Mouse (Mus musculus) cortical plate, adult 2 months (tissue): Measurements from ENCODE around the gene Gm49601. TPM values are rescaled to one million over a fixed set of nuclear protein-coding genes. Genes with fewer than 3 reads are reported as not detected.

Source experiments
- H3K27ac ChIP-seq: fragments of 200-500 bp; 2 replicates; pipeline ENCODE4 v1.5.1; 2012; ENCODE audit warnings: low read length, control low read depth, inconsistent platforms; ENCODE audit not compliant: insufficient read depth
- H3K4me1 ChIP-seq: fragments of 200-500 bp; 2 replicates; pipeline ENCODE4 v1.6.1; 2011; ENCODE audit warnings: low read length; ENCODE audit not compliant: control insufficient read depth, insufficient read depth
- H3K4me3 ChIP-seq: fragments of 200-500 bp; 2 replicates; pipeline ENCODE4 v1.5.1; 2011; ENCODE audit warnings: mild to moderate bottlenecking, low read length, control low read depth; ENCODE audit not compliant: insufficient read depth
- CTCF ChIP-seq: fragments of 200-500 bp; IDR thresholded peaks from 2 replicates; pipeline ENCODE4 v1.5.1; 2011; ENCODE audit warnings: mild to moderate bottlenecking, control low read depth, low read length; ENCODE audit not compliant: insufficient read depth; ENCODE audit errors: extremely low read depth
- POLR2A ChIP-seq: fragments of 200-500 bp; IDR thresholded peaks from 2 replicates; pipeline ENCODE4 v1.6.1; 2011; ENCODE audit warnings: mild to moderate bottlenecking, low read length, control low read depth; ENCODE audit not compliant: insufficient read depth; ENCODE audit errors: extremely low read depth
- polyA plus RNA-seq: library from polyadenylated mRNA; depleted of rRNA; stranded (reverse); fragments of >200 nt; gene quantifications from 2 replicates; pipeline ENCODE4 v1.2.3, GENCODE M21; 2012

Gene Gm49601
- polyA plus RNA-seq, 1 experiment, result 156 TPM

DNA sequence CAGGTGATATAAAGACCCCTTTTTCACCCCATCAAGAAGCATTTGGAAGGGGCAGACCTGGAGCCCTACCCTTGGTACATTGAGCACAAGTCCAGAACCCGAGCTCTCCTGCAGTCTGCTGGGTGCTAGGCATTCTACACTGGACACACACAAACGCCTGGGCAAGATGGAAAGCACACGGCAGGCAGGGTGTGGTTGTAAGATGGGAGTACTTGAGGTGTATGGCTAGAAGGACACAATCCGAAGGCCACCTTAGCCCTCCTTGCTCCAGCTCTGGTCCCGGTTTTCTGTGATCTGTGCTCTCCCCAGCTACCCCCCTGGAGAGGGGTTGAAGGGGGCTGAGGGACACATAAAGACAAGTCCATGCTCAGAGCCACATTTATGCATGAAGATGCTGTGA is 4.1 kb upstream of the Gm49601 start:
- peaks cover 3% of the 10 kb centered on the region for H3K4me1 ChIP-seq
- H3K27ac ChIP-seq, result peak overlapping the region; percentile 87
- H3K4me3 ChIP-seq, result peak overlapping the region; percentile 90
- TF ChIP-seq POLR2A (no peak), CTCF (no peak)

DNA sequence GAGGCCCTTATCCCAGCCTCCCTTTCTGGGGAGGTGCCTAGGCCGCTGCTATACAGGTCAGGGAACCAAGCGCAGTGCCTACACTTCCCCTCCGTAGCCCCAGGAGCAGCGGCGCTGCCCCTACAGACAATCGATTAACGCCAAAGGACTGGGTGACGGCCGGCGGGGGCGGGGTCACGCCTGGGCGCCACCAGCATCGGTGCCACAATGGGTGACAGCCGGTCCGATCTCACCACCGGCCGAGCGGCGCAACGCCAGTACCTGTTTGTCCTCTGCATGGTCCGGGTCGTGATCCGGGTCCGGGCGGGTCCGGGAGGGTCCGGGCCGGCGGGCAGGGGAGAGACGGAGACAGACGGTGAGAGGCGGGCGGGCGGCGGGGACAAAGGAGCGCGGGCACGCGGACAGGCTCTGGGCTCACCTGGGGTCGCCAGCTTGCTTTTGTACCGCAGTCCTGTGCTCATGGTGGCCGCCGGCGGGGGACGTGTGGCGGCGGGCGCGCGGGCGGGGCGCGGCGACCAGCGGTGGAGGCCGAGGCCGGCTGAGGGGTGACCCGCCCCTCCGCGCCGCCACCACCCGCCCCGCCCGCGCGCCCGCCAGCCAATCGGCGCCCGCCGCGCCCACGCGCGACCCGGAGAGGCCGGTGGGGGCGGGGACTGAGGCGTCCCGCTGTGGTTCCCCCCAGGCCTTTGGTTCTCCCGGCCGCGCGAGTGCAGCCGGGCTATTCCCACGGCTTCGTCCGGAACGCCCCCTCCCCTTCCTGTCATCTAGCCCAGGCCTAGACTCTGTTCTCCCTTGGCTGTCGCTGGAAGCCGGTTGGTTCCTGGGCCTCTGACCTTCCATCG is 3.4 kb upstream of the Gm49601 start, which contains the start of gene Sept5:
Gene Sept5 (minus strand): TSS at position 565 of the 842 bp plus-strand sequence.
- H3K27ac ChIP-seq, result peak within 1 kb of the TSS; percentile 92
- TF ChIP-seq CTCF, result no peak
- TF ChIP-seq POLR2A, result no peak

DNA sequence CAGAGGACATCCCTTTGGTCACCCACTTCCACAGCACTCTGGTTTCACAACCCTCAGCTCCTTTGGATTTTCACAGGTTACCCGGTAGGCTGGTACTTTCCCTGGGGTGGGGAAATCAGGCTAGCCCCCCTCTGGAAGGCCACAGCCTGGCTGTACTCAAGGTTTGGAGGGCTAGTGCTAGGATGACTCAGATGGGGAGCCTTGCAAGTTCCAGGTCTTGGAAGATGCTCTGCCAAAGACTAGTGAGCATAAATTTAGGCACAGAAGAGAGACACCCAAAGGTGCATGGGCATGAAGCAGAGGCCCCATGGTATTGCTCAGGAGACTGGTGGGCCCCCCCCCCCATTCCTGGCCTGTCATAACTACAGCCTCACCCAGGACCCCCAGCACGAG is 2.7 kb upstream of the Gm49601 start:
- Histone ChIP-seq H3K4me3 (peak overlapping the region; percentile 90), H3K27ac (peak overlapping the region; percentile 92), H3K4me1 (peaks cover 3% of the 10 kb centered on the region)
- TF ChIP-seq CTCF (no peak), POLR2A (no peak)

More for the DNA sequence above, 3.4 kb upstream of the Gm49601 start, which contains the start of gene Sept5:
- Histone ChIP-seq H3K4me1 (peaks cover 3% of the 10 kb centered on the region), H3K4me3 (peak within 1 kb of the TSS; percentile 90)

DNA sequence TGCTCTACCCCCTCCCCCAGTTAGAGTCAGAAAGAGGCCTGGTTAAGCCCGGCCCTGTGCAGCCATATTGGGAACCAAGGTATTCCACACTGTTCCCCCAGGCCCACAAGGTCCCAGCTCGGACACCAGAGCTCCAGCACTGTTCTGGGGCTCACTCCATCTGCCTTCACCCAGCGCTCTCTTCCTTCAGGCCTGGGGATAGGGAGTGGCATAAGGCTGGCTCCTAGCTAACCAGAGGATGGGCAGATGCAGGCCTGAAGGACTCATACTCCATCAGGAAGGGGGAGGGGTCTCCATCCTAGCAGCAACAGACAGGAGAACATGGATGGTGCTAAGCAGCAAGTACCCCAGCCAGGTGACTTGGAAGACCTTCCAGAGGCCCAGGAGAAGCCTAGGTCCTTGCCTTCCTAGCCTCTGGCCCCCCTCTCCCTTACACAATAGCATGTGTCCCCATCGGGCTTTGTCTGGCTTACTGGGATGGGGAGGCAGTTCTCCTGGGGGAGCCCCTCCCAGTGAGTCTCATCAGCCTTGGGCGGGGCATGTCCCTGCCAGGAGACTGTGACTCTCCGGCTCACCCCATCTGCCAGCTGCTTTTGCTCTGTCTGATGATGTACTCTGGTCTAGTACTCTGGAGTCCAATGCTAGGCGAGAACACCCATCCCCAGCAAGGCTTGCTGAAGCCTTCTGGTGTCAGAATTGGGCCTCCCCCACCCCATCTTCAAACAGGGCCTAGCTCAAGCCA is 2.1 kb upstream of the Gm49601 start:
- H3K27ac ChIP-seq, result peak overlapping the region; percentile 20; the same call in 1 of the 2 replicates
- H3K4me1 ChIP-seq, result peaks cover 3% of the 10 kb centered on the region
- H3K4me3 ChIP-seq, result peak overlapping the region; percentile 90
- TF ChIP-seq POLR2A (0 out of 2 replicates have a peak, but pooled peaks have one; percentile 41), CTCF (no peak)

DNA sequence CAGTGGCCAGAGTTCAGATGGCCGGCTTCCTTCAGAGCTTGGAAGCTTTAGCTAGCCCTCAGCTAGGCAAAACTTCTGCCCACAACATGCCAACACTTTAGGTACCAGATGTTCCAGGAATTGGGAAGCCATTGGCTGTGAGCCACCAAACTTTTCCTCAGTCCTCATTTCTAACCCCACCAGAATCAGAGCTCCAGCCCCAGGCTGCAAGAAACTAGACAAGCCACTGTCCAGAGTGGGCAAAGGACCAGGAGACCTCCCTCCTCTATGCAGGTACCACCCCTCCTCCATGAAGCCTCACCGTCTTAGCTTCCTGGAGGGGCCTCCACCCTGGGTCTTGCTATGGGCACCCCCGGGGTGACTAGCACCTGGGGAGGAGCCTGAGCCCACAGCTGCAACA is 936 bp upstream of the Gm49601 start:
- no peak overlapping the region for H3K27ac ChIP-seq
- H3K4me3 ChIP-seq, result peak overlapping the region; percentile 93
- peaks cover 3% of the 10 kb centered on the region for H3K4me1 ChIP-seq
- TF ChIP-seq CTCF (no peak), POLR2A (no peak)

DNA sequence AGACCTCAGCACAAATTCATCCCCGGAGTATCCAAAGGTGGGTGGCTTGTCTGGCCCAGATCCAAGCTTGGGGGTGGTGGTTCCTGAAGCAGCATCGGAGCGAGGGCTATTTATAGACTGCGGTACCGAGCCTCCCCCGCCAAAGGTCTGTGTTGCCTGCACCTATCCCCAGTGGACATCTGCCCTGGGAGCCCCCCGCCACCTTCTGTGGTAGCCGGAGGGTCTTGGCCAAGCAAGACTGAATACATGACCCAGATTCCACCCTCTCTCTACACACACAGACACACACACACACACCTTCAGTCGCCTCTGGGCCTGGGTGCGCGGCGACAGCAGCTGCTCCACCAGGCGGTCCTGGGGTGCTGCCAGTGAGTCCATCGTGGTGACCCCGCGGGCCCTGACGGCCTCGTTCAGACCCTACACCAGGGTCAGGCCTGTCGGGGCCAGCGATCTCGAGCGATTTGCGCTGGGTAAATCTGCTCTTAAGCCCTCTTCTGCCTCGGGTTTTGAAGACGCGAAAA is 376 bp downstream of the Gm49601 start:
- TF ChIP-seq CTCF, result no peak
- peak overlapping the region; percentile 100 for H3K27ac ChIP-seq
- H3K4me1 ChIP-seq, result peaks cover 3% of the 10 kb centered on the region
- peak overlapping the region; percentile 93 for H3K4me3 ChIP-seq

GRCm38 (mm10) chr16:18625097-18625496 is 1.1 kb downstream of the Gm49601 start:
- TF ChIP-seq CTCF (no peak), POLR2A (no peak)
- Histone ChIP-seq H3K27ac (peak overlapping the region; percentile 100; the same call in 1 of the 2 replicates), H3K4me3 (peak overlapping the region; percentile 93), H3K4me1 (peaks cover 1% of the 10 kb centered on the region)

- H3K4me3 ChIP-seq, result peak overlapping the region; percentile 93
- TF ChIP-seq POLR2A, result no peak
- TF ChIP-seq CTCF, result no peak
- H3K4me1 ChIP-seq, result no peaks in the 10 kb centered on the region; the same call in 1 of the 2 replicates
- no peak overlapping the region for H3K27ac ChIP-seq
Measured at GRCm38 (mm10) chr16:18624641-18625040, 1.6 kb downstream of the Gm49601 start.

- Histone ChIP-seq H3K4me3 (peak overlapping the region; percentile 93), H3K4me1 (no peaks in the 10 kb centered on the region; the same call in 1 of the 2 replicates), H3K27ac (no peak overlapping the region)
- TF ChIP-seq POLR2A (no peak; the same call in 1 of the 2 replicates), CTCF (no peak)
Measured at GRCm38 (mm10) chr16:18623751-18624540, 2.3 kb downstream of the Gm49601 start.
